Mouse (Mus musculus): Measurements from ENCODE around the gene Nr1i2. TPM values are rescaled to one million over a fixed set of nuclear protein-coding genes. Genes with fewer than 3 reads are reported as not detected.
"Not testable (repeated sequence)": the region's sequence is repeated elsewhere in the genome, so short reads cannot be mapped to it uniquely, and the experiment has no call there.

Nr1i2 gene
- polyA plus RNA-seq, 1 experiment from 2014 or later: 0.19 TPM

- peaks cover 3% of the 10 kb centered on the region; the same call in 1 of the 2 replicates for H3K4me1 ChIP-seq (ENCODE audit: control insufficient read depth, insufficient read depth, low read length)
- H3K9ac ChIP-seq (ENCODE audit: low read depth, low read length): no peak overlapping the region
- H3K4me3 ChIP-seq (ENCODE audit: low read length): no peak overlapping the region
- no peaks in the 10 kb centered on the region for H3K9me3 ChIP-seq (ENCODE audit: control insufficient read depth, low read length)
- peak; percentile 77 for ATAC-seq (ENCODE audit: low FRiP score, low TSS enrichment)
- peak overlapping the region; percentile 21; the same call in 1 of the 2 replicates for H3K4me2 ChIP-seq (replicated peaks; ENCODE audit: low read depth, low read length)
- WGBS: 21% methylated on average over 13 of the region's 13 CpGs
- no peaks in the 10 kb centered on the region for H3K36me3 ChIP-seq (ENCODE audit: control insufficient read depth, insufficient read depth, low read length)
- no peak overlapping the region for H3K27ac ChIP-seq (ENCODE audit: low read depth, low read length)
- no peaks in the 10 kb centered on the region for H3K27me3 ChIP-seq (ENCODE audit: control insufficient read depth, insufficient read depth, low read length)
Observed at GRCm38 (mm10) chr16:38248331-38248961, 46.2 kb downstream of the Nr1i2 start.

- WGBS: 82% methylated on average over 5 of the region's 5 CpGs
- Histone ChIP-seq H3K9ac (ENCODE audit: low read depth, low read length) (no peak overlapping the region), H3K36me3 (ENCODE audit: control insufficient read depth, insufficient read depth, low read length) (peaks cover 8% of the 10 kb centered on the region; the same call in 1 of the 2 replicates), H3K4me3 (ENCODE audit: low read length) (no peak overlapping the region), H3K27me3 (ENCODE audit: control insufficient read depth, insufficient read depth, low read length) (no peaks in the 10 kb centered on the region), H3K4me1 (ENCODE audit: control insufficient read depth, insufficient read depth, low read length) (peaks cover 3% of the 10 kb centered on the region; the same call in 1 of the 2 replicates), H3K9me3 (ENCODE audit: control insufficient read depth, low read length) (no peaks in the 10 kb centered on the region), H3K27ac (ENCODE audit: low read depth, low read length) (no peak overlapping the region), H3K4me2 (replicated peaks; ENCODE audit: low read depth, low read length) (no peak overlapping the region)
- ATAC-seq (ENCODE audit: low FRiP score, low TSS enrichment): no peak
Observed at GRCm38 (mm10) chr16:38245849-38246585, 48.6 kb downstream of the Nr1i2 start.

GRCm38 (mm10) chr16:38245379-38245778 lies 49.2 kb downstream of the Nr1i2 start:
- Histone ChIP-seq H3K4me2 (replicated peaks; ENCODE audit: low read depth, low read length) (no peak overlapping the region), H3K27me3 (ENCODE audit: control insufficient read depth, insufficient read depth, low read length) (no peaks in the 10 kb centered on the region), H3K4me3 (ENCODE audit: low read length) (no peak overlapping the region), H3K9ac (ENCODE audit: low read depth, low read length) (no peak overlapping the region), H3K4me1 (ENCODE audit: control insufficient read depth, insufficient read depth, low read length) (peaks cover 3% of the 10 kb centered on the region; the same call in 1 of the 2 replicates), H3K9me3 (ENCODE audit: control insufficient read depth, low read length) (no peaks in the 10 kb centered on the region), H3K36me3 (ENCODE audit: control insufficient read depth, insufficient read depth, low read length) (peaks cover 13% of the 10 kb centered on the region; the same call in 1 of the 2 replicates), H3K27ac (ENCODE audit: low read depth, low read length) (no peak overlapping the region)
- ATAC-seq (ENCODE audit: low FRiP score, low TSS enrichment): no peak
- 32% methylated on average over 2 of the region's 2 CpGs for WGBS

- no peak overlapping the region for H3K27ac ChIP-seq (ENCODE audit: low read depth, low read length)
- peaks cover 3% of the 10 kb centered on the region; the same call in 1 of the 2 replicates for H3K4me1 ChIP-seq (ENCODE audit: control insufficient read depth, insufficient read depth, low read length)
- H3K4me3 ChIP-seq (ENCODE audit: low read length): no peak overlapping the region
- peaks cover 17% of the 10 kb centered on the region; the same call in 1 of the 2 replicates for H3K36me3 ChIP-seq (ENCODE audit: control insufficient read depth, insufficient read depth, low read length)
- H3K27me3 ChIP-seq (ENCODE audit: control insufficient read depth, insufficient read depth, low read length): no peaks in the 10 kb centered on the region
- H3K9me3 ChIP-seq (ENCODE audit: control insufficient read depth, low read length): no peaks in the 10 kb centered on the region
- 93% methylated on average over 6 of the region's 6 CpGs for WGBS
- ATAC-seq (ENCODE audit: low FRiP score, low TSS enrichment): no peak
- H3K4me2 ChIP-seq (replicated peaks; ENCODE audit: low read depth, low read length): no peak overlapping the region
- no peak overlapping the region for H3K9ac ChIP-seq (ENCODE audit: low read depth, low read length)
Observed at GRCm38 (mm10) chr16:38244111-38244510, 50.5 kb downstream of the Nr1i2 start.

- no peaks in the 10 kb centered on the region for H3K9me3 ChIP-seq (ENCODE audit: control insufficient read depth, low read length)
- no peak overlapping the region for H3K4me2 ChIP-seq (replicated peaks; ENCODE audit: low read depth, low read length)
- H3K27me3 ChIP-seq (ENCODE audit: control insufficient read depth, insufficient read depth, low read length): no peaks in the 10 kb centered on the region
- WGBS: 98% methylated on average over 10 of the region's 10 CpGs
- H3K36me3 ChIP-seq (ENCODE audit: control insufficient read depth, insufficient read depth, low read length): peaks cover 21% of the 10 kb centered on the region; the same call in 1 of the 2 replicates
- H3K27ac ChIP-seq (ENCODE audit: low read depth, low read length): no peak overlapping the region
- H3K4me1 ChIP-seq (ENCODE audit: control insufficient read depth, insufficient read depth, low read length): no peaks in the 10 kb centered on the region
- no peak overlapping the region for H3K4me3 ChIP-seq (ENCODE audit: low read length)
- no peak overlapping the region for H3K9ac ChIP-seq (ENCODE audit: low read depth, low read length)
- no peak for ATAC-seq (ENCODE audit: low FRiP score, low TSS enrichment)
Observed at GRCm38 (mm10) chr16:38240167-38240566, 54.5 kb downstream of the Nr1i2 start.

- H3K27ac ChIP-seq (ENCODE audit: low read depth, low read length): no peak overlapping the region
- no peak for ATAC-seq (ENCODE audit: low FRiP score, low TSS enrichment)
- H3K9me3 ChIP-seq (ENCODE audit: control insufficient read depth, low read length): no peaks in the 10 kb centered on the region
- H3K4me1 ChIP-seq (ENCODE audit: control insufficient read depth, insufficient read depth, low read length): no peaks in the 10 kb centered on the region
- H3K4me2 ChIP-seq (replicated peaks; ENCODE audit: low read depth, low read length): no peak overlapping the region
- peaks cover 21% of the 10 kb centered on the region; the same call in 1 of the 2 replicates for H3K36me3 ChIP-seq (ENCODE audit: control insufficient read depth, insufficient read depth, low read length)
- H3K27me3 ChIP-seq (ENCODE audit: control insufficient read depth, insufficient read depth, low read length): no peaks in the 10 kb centered on the region
- WGBS: 83% methylated on average over 5 of the region's 5 CpGs
- no peak overlapping the region for H3K4me3 ChIP-seq (ENCODE audit: low read length)
- H3K9ac ChIP-seq (ENCODE audit: low read depth, low read length): no peak overlapping the region
Observed at GRCm38 (mm10) chr16:38239729-38240128, 54.9 kb downstream of the Nr1i2 start.

- H3K36me3 ChIP-seq (ENCODE audit: control insufficient read depth, insufficient read depth, low read length): peaks cover 18% of the 10 kb centered on the region; the same call in 1 of the 2 replicates
- no peaks in the 10 kb centered on the region for H3K27me3 ChIP-seq (ENCODE audit: control insufficient read depth, insufficient read depth, low read length)
- 76% methylated on average over 4 of the region's 4 CpGs for WGBS
- H3K4me3 ChIP-seq (ENCODE audit: low read length): no peak overlapping the region
- no peak overlapping the region for H3K4me2 ChIP-seq (replicated peaks; ENCODE audit: low read depth, low read length)
- no peak for ATAC-seq (ENCODE audit: low FRiP score, low TSS enrichment)
- H3K9me3 ChIP-seq (ENCODE audit: control insufficient read depth, low read length): no peaks in the 10 kb centered on the region
- no peak overlapping the region for H3K27ac ChIP-seq (ENCODE audit: low read depth, low read length)
- H3K9ac ChIP-seq (ENCODE audit: low read depth, low read length): no peak overlapping the region
- no peaks in the 10 kb centered on the region for H3K4me1 ChIP-seq (ENCODE audit: control insufficient read depth, insufficient read depth, low read length)
Observed at GRCm38 (mm10) chr16:38236936-38237585, 57.6 kb downstream of the Nr1i2 start.

- not testable (repeated sequence) for H3K9me3 ChIP-seq (ENCODE audit: control insufficient read depth, low read length); ATAC-seq (ENCODE audit: low FRiP score, low TSS enrichment); H3K4me3 ChIP-seq (ENCODE audit: low read length); H3K4me2 ChIP-seq (replicated peaks; ENCODE audit: low read depth, low read length); H3K27me3 ChIP-seq (ENCODE audit: control insufficient read depth, insufficient read depth, low read length); H3K9ac ChIP-seq (ENCODE audit: low read depth, low read length); H3K27ac ChIP-seq (ENCODE audit: low read depth, low read length); H3K4me1 ChIP-seq (ENCODE audit: control insufficient read depth, insufficient read depth, low read length)
- 90% methylated on average over 5 of the region's 5 CpGs for WGBS
- peaks cover 31% of the 10 kb centered on the region for H3K36me3 ChIP-seq (ENCODE audit: control insufficient read depth, insufficient read depth, low read length)
Observed at GRCm38 (mm10) chr16:38222491-38222890, 72.1 kb downstream of the Nr1i2 start.
